Mouse (Mus musculus) liver, embryonic 11.5 days (tissue): ENCODE measurements at regions not wholly inside any gene's neighbourhood (a gene's known extent, or its start where the extent isn't known, plus 50 kb on each side); places are given as distances from the start of the nearest gene placed in this dataset.
"Not testable (repeated sequence)": the region's sequence is repeated elsewhere in the genome, so short reads cannot be mapped to it uniquely, and the experiment has no call there.

Source experiments
- ATAC-seq: fragments of 200-750 bp; cut with Nextera tagmentation; replicated peaks from 2 replicates; pipeline ENCODE4 v1.8.0; 2017; ENCODE audit warnings: moderate number of reproducible peaks, mild to moderate bottlenecking, moderate TSS enrichment, moderate library complexity; ENCODE audit not compliant: low FRiP score
- DNase-seq: peaks from one replicate; pipeline ENCODE4 v3.0.0-alpha.2; 2017; ENCODE audit warnings: low spot score
- H3K27ac ChIP-seq: fragments of 300-500 bp; sonication (generic); 2 replicates; pipeline ENCODE4 v1.5.1; 2014; ENCODE audit warnings: mild to moderate bottlenecking, low read depth, low read length, control low read depth
- H3K27me3 ChIP-seq: fragments of 300-500 bp; sonication (generic); replicated peaks from 2 replicates; pipeline ENCODE4 v1.6.1; 2014; ENCODE audit warnings: low read length, mixed read lengths; ENCODE audit not compliant: control insufficient read depth, insufficient read depth
- H3K36me3 ChIP-seq: fragments of 300-500 bp; sonication (generic); 2 replicates; pipeline ENCODE4 v1.6.1; 2014; ENCODE audit warnings: mild to moderate bottlenecking, low read length, moderate library complexity, mixed read lengths; ENCODE audit not compliant: control insufficient read depth, insufficient read depth
- H3K4me1 ChIP-seq: fragments of 300-500 bp; sonication (generic); replicated peaks from 2 replicates; pipeline ENCODE4 v1.6.1; 2014; ENCODE audit warnings: low read length, mixed read lengths; ENCODE audit not compliant: control insufficient read depth, insufficient read depth
- H3K4me2 ChIP-seq: fragments of 300-500 bp; sonication (generic); 2 replicates; pipeline ENCODE4 v1.6.1; 2014; ENCODE audit warnings: mild to moderate bottlenecking, control low read depth, moderate library complexity
- H3K4me3 ChIP-seq: fragments of 300-500 bp; sonication (generic); 2 replicates; pipeline ENCODE4 v1.5.1; 2014; ENCODE audit warnings: low read depth, low read length, control low read depth
- H3K9ac ChIP-seq: fragments of 300-500 bp; sonication (generic); 2 replicates; pipeline ENCODE4 v1.6.1; 2014; ENCODE audit warnings: low read depth, low read length, control low read depth
- H3K9me3 ChIP-seq: fragments of 300-500 bp; sonication (generic); 2 replicates; pipeline ENCODE4 v1.6.1; 2016; ENCODE audit warnings: low read length, inconsistent platforms, mixed read lengths; ENCODE audit not compliant: control insufficient read depth
- WGBS: fragments of 180-500 bp; shearing (Covaris S2); extraction: QIAGEN DNeasy Blood & Tissue Kit; methylation state at CpG from one replicate; pipeline ENCODE4 v1.1.7; 2014; 5-methylcytosine and 5-hydroxymethylcytosine counted together

- Histone ChIP-seq H3K4me2 (no peak overlapping the region), H3K9me3 (no peaks in the 10 kb centered on the region), H3K36me3 (no peaks in the 10 kb centered on the region), H3K27me3 (no peaks in the 10 kb centered on the region), H3K27ac (no peak overlapping the region), H3K4me3 (no peak overlapping the region), H3K4me1 (peaks cover 46% of the 10 kb centered on the region), H3K9ac (no peak overlapping the region)
- 73% methylated on average over 11 of the region's 11 CpGs for WGBS
- DNase-seq (no peak), ATAC-seq (no peak)
Observed at GRCm38 (mm10) chr17:29430401-29430800, 60.2 kb upstream of the Pim1 start.

GRCm38 (mm10) chr17:29430806-29431205 lies 59.7 kb upstream of the Pim1 start:
- Histone ChIP-seq H3K4me1 (peaks cover 46% of the 10 kb centered on the region), H3K27ac (no peak overlapping the region; the same call in 1 of the 2 replicates), H3K4me3 (no peak overlapping the region), H3K9ac (no peak overlapping the region), H3K27me3 (no peaks in the 10 kb centered on the region), H3K4me2 (no peak overlapping the region), H3K36me3 (no peaks in the 10 kb centered on the region), H3K9me3 (no peaks in the 10 kb centered on the region)
- ATAC-seq (no peak), DNase-seq (no peak)
- WGBS: 92% methylated on average over 6 of the region's 6 CpGs

GRCm38 (mm10) chr17:29431553-29432297 lies 58.8 kb upstream of the Pim1 start:
- Histone ChIP-seq H3K9ac (no peak overlapping the region), H3K9me3 (no peaks in the 10 kb centered on the region), H3K4me3 (no peak overlapping the region), H3K27ac (no peak overlapping the region), H3K4me2 (no peak overlapping the region), H3K27me3 (no peaks in the 10 kb centered on the region), H3K36me3 (no peaks in the 10 kb centered on the region), H3K4me1 (peaks cover 49% of the 10 kb centered on the region)
- no peak for ATAC-seq
- WGBS: 55% methylated on average over 8 of the region's 8 CpGs
- DNase-seq: no peak

GRCm38 (mm10) chr17:29432666-29433065 lies 57.9 kb upstream of the Pim1 start:
- Histone ChIP-seq H3K9me3 (no peaks in the 10 kb centered on the region), H3K4me3 (no peak overlapping the region), H3K36me3 (no peaks in the 10 kb centered on the region), H3K27me3 (no peaks in the 10 kb centered on the region), H3K27ac (peak overlapping the region; percentile 77), H3K9ac (no peak overlapping the region), H3K4me2 (peak overlapping the region; percentile 50), H3K4me1 (peaks cover 56% of the 10 kb centered on the region)
- 82% methylated on average over 8 of the region's 8 CpGs for WGBS
- ATAC-seq (no peak), DNase-seq (no peak)

GRCm38 (mm10) chr17:29433370-29433769 lies 57.2 kb upstream of the Pim1 start:
- Histone ChIP-seq H3K4me1 (peaks cover 54% of the 10 kb centered on the region), H3K9ac (peak overlapping the region; percentile 45), H3K4me3 (no peak overlapping the region), H3K27me3 (no peaks in the 10 kb centered on the region), H3K9me3 (no peaks in the 10 kb centered on the region), H3K36me3 (no peaks in the 10 kb centered on the region), H3K4me2 (peak overlapping the region; percentile 50), H3K27ac (peak overlapping the region; percentile 77)
- DNase-seq (no peak), ATAC-seq (peak; percentile 44)
- WGBS: 35% methylated on average over 8 of the region's 8 CpGs

- WGBS: 83% methylated on average over 20 of the region's 20 CpGs
- DNase-seq (no peak), ATAC-seq (no peak)
- no peak overlapping the region for H3K9ac ChIP-seq
- no peaks in the 10 kb centered on the region for H3K36me3 ChIP-seq
- no peak overlapping the region for H3K4me3 ChIP-seq
- no peaks in the 10 kb centered on the region for H3K27me3 ChIP-seq
- H3K27ac ChIP-seq: no peak overlapping the region; the same call in 1 of the 2 replicates
- H3K4me1 ChIP-seq: peaks cover 57% of the 10 kb centered on the region
- no peaks in the 10 kb centered on the region for H3K9me3 ChIP-seq
- no peak overlapping the region for H3K4me2 ChIP-seq
Observed at GRCm38 (mm10) chr17:29434074-29434944, 56.2 kb upstream of the Pim1 start.

- no peak for ATAC-seq
- WGBS: 91% methylated on average over 9 of the region's 9 CpGs
- peaks cover 66% of the 10 kb centered on the region for H3K4me1 ChIP-seq
Observed at GRCm38 (mm10) chr17:29435345-29436006, 55.1 kb upstream of the Pim1 start.

GRCm38 (mm10) chr17:29436484-29436870 lies 54.1 kb upstream of the Pim1 start:
- Histone ChIP-seq H3K9ac (peak overlapping the region; percentile 67), H3K4me2 (peak overlapping the region; percentile 80), H3K4me3 (peak overlapping the region; percentile 55), H3K4me1 (peaks cover 73% of the 10 kb centered on the region), H3K27ac (peak overlapping the region; percentile 89)
- WGBS: 62% methylated on average over 9 of the region's 9 CpGs
- not testable (repeated sequence) for H3K9me3 ChIP-seq, ATAC-seq, H3K27me3 ChIP-seq, DNase-seq, H3K36me3 ChIP-seq

More at GRCm38 (mm10) chr17:29435345-29436006, 55.1 kb upstream of the Pim1 start:
- Histone ChIP-seq H3K36me3 (no peaks in the 10 kb centered on the region), H3K4me3 (no peak overlapping the region), H3K9ac (no peak overlapping the region), H3K4me2 (no peak overlapping the region), H3K27me3 (no peaks in the 10 kb centered on the region), H3K9me3 (no peaks in the 10 kb centered on the region), H3K27ac (no peak overlapping the region)
- no peak for DNase-seq
